Mouse (Mus musculus) small intestine, adult 2 months (tissue): ENCODE measurements around the gene Sipa1l3.

Experiments used
- CTCF ChIP-seq: fragments of 200-500 bp; IDR thresholded peaks from 2 replicates; pipeline ENCODE4 v1.5.1; 2012; ENCODE audit warnings: low read depth, mild to moderate bottlenecking, control low read depth, inconsistent platforms, low read length, moderate library complexity, mixed read lengths; ENCODE audit not compliant: insufficient replicate concordance, insufficient read length; ENCODE audit errors: extremely low read depth
- POLR2A ChIP-seq: fragments of 200-500 bp; IDR thresholded peaks from 2 replicates; pipeline ENCODE4 v1.6.1; 2012; ENCODE audit warnings: low read depth, mild to moderate bottlenecking, control low read depth, inconsistent platforms, low read length, moderate library complexity

GRCm38 (mm10) chr7:29381466-29382040, 136.9 kb downstream of the Sipa1l3 start:
- no peak for TF ChIP-seq CTCF
- TF ChIP-seq POLR2A, result no peak
